Mouse (Mus musculus): Measurements from ENCODE around the gene Defb35.
"Not testable (repeated sequence)": the region's sequence is repeated elsewhere in the genome, so short reads cannot be mapped to it uniquely, and the experiment has no call there.

Gene Defb35

GRCm38 (mm10) chr8:21938052-21938451, at the start of gene Defb35:
Gene Defb35, plus strand, starts transcription at chr8:21938352.
- not testable (repeated sequence) for DNase-seq

DNA sequence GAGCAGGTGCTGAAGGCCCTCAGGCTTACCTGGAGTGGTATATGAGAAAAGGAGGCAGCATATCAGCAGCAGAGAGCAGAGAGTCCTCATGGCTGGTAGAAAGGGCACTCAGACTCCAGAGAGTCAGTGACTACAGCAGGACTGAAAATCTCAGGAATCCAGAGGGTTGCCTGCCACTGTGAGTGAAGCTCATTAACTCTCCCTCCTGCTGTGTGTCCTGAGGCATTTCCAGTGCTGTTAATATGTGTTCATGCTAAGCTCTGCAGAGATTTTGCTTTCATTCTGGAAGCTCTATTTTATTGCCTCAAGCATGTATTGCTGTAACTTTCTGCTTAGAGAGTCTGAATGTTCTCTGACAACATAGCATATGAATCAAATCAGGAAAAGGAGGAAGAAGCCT, 31.9 kb upstream of the Defb35 start, which contains the start of gene Defb11:
TSS of gene Defb11 (minus strand) at position 123 of the 400 bp plus-strand sequence.
- not testable (repeated sequence) for DNase-seq

DNA sequence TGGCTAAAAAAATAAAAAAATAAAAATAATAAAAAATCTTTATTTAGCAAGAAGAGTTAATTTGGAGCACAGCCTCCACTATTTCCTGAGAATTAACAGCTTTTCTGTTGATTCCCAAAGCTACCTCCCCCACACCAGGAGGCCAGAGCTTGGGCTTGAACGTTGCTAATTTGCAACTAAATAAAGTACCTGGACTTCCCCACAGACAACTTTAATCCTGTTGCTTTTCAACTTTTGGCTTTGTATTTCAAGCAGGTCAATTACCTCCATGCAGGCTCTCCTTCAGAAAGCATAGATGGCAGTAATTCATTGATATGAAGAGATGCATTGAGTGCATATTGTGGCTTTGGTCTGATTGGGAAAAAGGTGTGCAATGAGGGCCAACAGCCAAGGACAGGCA, 26.2 kb upstream of the Defb35 start:
- no peak for DNase-seq

GRCm38 (mm10) chr8:21912554-21912953, 25.6 kb upstream of the Defb35 start:
- no peak for DNase-seq

- DNase-seq = no peak
These were observed 22.5 kb upstream of the Defb35 start for GRCm38 (mm10) chr8:21915625-21916024.

- not testable (repeated sequence) for DNase-seq
These were observed 7.4 kb upstream of the Defb35 start for GRCm38 (mm10) chr8:21930754-21931153.

GRCm38 (mm10) chr8:21932610-21933009, 5.5 kb upstream of the Defb35 start, which contains the start of gene Defb15:
Gene Defb15, minus strand, starts transcription at chr8:21932710.
- no peak for DNase-seq

DNA sequence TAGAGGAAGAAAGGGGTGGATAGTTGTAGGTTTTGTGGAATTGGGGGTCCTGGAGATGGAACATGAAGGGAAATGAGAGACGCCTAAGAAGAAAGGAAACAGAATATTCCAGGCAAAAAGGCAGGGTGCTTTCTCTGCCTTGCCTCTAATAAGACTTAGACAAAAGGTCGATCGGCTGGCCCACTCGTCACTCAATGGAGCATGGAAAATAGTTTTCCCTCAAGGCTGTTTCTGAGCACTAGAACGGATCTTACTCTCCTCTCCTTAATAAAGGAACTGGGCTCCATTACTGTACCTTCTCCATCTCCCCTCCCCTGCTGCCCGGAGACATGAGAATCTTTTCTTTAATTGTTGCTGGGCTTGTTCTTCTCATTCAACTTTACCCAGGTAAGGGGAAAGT, 8.3 kb downstream of the Defb35 start, which contains the start of gene Defb13:
TSS of gene Defb13 (plus strand) at position 301 of the 400 bp plus-strand sequence.
- no peak for DNase-seq

DNA sequence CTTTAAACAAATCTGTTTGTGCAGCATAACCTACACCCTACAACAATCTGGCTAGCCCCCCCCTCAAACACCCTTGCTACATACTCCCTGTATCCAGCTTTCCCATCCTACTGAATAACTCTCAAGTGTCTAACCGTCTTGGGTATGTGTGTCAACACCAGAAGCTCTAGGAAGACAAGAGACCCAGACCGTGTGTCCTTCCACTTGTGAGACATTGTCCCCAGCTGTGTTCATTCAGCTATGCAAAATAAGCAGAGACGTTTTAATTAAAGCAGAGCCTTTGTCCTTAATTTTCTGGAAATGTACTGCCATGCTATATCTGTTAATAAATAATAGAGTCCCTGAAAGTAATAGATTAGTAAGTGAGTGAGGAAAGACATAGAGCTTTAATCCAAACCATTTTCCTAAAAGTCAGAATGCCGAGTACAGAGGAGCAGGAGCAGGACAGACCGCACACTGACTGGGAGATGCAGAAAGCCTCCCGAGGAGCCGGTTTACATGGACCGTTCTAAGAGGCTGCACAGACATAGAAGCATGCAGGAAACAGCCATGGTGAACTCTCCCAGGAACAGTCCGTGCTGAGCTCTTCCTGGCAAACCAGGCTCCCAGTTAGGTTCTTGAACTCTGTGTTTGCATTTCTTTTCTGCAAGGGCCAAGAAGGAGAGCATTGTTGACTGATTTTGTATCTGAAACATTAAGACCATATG, 9.3 kb downstream of the Defb35 start:
- DNase-seq = peak; percentile 5 to 7

DNA sequence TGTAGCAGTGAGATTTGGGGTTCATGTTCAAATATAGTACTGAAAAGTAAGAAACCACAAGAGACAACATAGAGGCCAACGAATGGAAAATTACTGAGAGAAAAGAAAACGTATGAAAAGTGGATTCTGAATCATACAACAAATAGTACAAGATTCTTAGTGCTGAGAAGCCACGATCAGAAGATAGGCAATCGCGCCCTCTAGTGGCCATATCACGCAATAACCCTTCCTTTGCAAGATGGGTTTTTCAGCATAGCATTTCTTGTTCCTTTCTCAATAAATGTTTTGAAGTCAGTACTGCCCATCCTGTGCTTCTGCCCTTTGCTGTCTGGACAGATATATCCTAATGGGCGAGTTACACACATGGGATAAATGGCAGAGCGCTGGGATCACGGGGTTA, 17.2 kb downstream of the Defb35 start:
- peak; percentile 60 to 71 for DNase-seq

DNA sequence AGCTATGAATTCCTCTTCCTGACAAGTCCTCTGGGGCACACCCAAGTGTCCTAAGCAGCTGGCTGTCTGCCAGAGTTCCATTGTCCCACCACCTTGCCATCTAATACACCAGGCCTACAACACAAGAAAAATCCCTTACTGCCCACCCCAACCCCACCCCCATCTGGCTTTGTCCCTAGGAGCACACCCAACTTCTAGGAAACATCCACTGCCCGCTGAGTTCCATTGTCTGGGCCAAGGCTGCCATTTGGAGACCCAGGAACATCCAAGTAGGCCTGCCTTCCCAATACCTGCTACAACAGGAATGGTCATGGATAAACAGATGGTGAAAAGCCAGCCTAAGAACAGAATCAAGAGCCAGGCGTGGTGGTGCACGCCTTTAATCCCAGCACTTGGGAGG, 18.2 kb downstream of the Defb35 start:
- DNase-seq = peak in 1 of 2 experiments; percentile 4

DNA sequence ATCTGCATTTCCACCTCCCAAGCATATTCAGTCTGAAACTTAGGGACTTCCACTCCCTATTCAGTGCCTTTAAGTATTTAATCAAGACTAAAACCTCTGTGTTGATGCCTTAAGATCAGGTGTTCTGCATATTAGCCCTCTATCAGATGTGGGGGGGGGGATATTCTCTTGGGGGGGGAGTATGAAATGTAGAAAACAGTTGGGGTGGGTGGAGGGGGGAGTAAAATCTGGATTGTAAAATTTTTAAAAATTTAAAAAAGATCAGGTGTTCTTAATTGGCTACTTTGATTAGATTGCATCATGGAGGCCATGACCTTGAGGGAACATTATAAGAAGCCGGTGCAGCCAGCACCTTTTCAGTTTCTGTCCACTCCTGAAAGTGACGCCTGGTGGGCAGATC, 20.3 kb downstream of the Defb35 start, which contains the start of gene Fam90a1a:
TSS of gene Fam90a1a (plus strand) at position 301 of the 400 bp plus-strand sequence.
- no peak for DNase-seq

DNA sequence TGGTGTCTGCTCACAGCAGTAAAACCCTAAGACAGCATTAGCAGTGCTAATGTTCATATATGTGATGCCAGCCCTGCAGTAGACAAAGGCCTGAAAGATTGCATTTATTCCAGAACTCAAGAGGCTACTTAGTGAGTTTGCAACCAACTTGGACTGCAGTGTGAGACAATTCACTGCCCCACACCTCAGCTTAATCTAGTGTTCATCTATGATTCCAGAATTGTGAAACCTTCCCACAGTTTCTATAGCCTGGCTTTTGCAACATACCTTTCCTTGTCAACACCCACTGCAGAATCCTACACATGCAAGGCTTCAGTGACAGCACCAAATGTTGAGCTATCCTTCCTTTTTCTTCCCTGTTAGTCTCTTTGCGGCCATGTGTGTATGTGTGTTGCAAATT, 28.5 kb downstream of the Defb35 start:
- DNase-seq = no peak

DNA sequence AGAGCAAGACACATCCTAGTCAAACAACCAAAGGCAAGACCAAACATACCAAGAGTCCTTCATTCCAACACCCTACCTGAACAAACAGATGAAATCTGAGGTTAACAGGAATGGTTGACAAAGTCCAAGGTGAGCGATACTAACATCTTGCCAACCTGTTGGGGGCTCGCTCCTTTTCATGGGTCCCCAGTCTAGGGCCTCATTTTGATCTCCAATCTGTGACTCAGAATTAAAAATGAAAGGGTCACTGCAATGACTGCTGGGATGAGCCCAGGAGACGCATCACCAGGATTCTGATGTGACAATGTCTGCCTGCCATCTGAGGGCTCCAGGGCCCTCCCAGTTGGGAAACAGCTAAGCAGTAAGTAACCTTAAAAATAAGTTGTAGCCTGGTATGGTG, 31.3 kb downstream of the Defb35 start, which contains the start of gene Ccdc70:
TSS of gene Ccdc70 (plus strand) at position 301 of the 400 bp plus-strand sequence.
- no peak for DNase-seq

GRCm38 (mm10) chr8:21978193-21978592, 40.0 kb downstream of the Defb35 start:
- no peak for DNase-seq

- peak; percentile 33 to 37 for DNase-seq
These were observed 43.6 kb downstream of the Defb35 start for GRCm38 (mm10) chr8:21981664-21982337.

Data from cerebellum, postnatal 14 days (tissue).